Mouse (Mus musculus) thymus, adult 2 months (tissue): ENCODE results near the gene Lnx1.

Experiments
- CTCF ChIP-seq: fragments of 200-500 bp; IDR thresholded peaks from 2 replicates; pipeline ENCODE4 v1.5.1; 2012; ENCODE audit warnings: mild to moderate bottlenecking, control low read depth, low read length, moderate library complexity, borderline replicate concordance; ENCODE audit not compliant: control insufficient read depth, poor library complexity, insufficient read depth; ENCODE audit errors: extremely low read depth
- POLR2A ChIP-seq: fragments of 200-500 bp; IDR thresholded peaks from 2 replicates; pipeline ENCODE4 v1.6.1; 2012; ENCODE audit warnings: mild to moderate bottlenecking, low read length, control low read depth, moderate library complexity; ENCODE audit not compliant: control insufficient read depth, poor library complexity, insufficient read depth; ENCODE audit errors: extremely low read depth

- no peak for TF ChIP-seq POLR2A
- TF ChIP-seq CTCF: no peak
These were observed 100.7 kb downstream of the Lnx1 start for GRCm38 (mm10) chr5:74601965-74602364.
